Mouse (Mus musculus): ENCODE results near the gene Kdm6b.

The Kdm6b gene

GRCm38 (mm10) chr11:69366855-69367615 is 46.4 kb downstream of the Kdm6b start:
- peak; percentile 62 for DNase-seq (ENCODE audit: low read depth, low spot score)

GRCm38 (mm10) chr11:69366157-69366854 is 47.2 kb downstream of the Kdm6b start:
- peak; percentile 89 for DNase-seq (ENCODE audit: low read depth, low spot score)

- no peak for DNase-seq (ENCODE audit: low read depth, low spot score)
These were observed 47.8 kb downstream of the Kdm6b start for GRCm38 (mm10) chr11:69365722-69366121.

- DNase-seq (ENCODE audit: low read depth, low spot score), result no peak
These were observed 48.6 kb downstream of the Kdm6b start for GRCm38 (mm10) chr11:69364910-69365309.

- DNase-seq (ENCODE audit: low read depth, low spot score), result no peak
These were observed 49.1 kb downstream of the Kdm6b start for GRCm38 (mm10) chr11:69364376-69364775.

- DNase-seq (ENCODE audit: low read depth, low spot score), result no peak
These were observed 51.0 kb downstream of the Kdm6b start for GRCm38 (mm10) chr11:69362479-69362878.

- DNase-seq (ENCODE audit: low read depth, low spot score), result no peak
These were observed 51.5 kb downstream of the Kdm6b start for GRCm38 (mm10) chr11:69362021-69362420.

GRCm38 (mm10) chr11:69357690-69358089 is 55.8 kb downstream of the Kdm6b start:
- DNase-seq (ENCODE audit: low read depth, low spot score), result no peak

GRCm38 (mm10) chr11:69356544-69356943 is 56.9 kb downstream of the Kdm6b start:
- no peak for DNase-seq (ENCODE audit: low read depth, low spot score)

Measured in A20 (cell line).